Mouse (Mus musculus): ENCODE data around the gene Otog.

DNA sequence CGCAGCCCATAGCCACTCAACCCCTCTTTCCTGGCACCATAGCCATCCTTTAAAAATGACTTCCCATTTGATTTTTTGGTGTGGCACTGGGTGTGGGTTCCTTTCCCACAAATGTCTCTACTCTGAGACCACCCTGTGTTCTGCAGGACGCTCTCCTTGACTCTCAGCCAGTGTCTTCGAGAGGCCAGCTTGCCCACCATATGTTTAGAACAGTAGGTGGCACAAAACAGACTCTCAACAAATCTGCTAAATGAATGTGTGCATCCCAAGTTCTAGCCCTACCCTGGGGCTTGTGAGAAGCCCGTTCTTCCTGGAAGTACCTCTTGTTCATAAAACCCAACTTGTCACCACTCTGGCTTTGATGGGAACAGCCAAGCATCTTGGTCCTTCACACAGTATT is 696 bp upstream of the Otog start:
- TF ChIP-seq POLR2A (IDR thresholded peaks at IDR 0.05; ENCODE audit: insufficient read depth, low read depth, low read length): no peak
- TF ChIP-seq CTCF (IDR thresholded peaks at IDR 0.05): no peak
